Mouse (Mus musculus) intestine, embryonic 15.5 days (tissue): ENCODE results near the gene Tsc22d3. TPM values are rescaled to one million over a fixed set of nuclear protein-coding genes. Genes with fewer than 3 reads are reported as not detected.
"Not testable (repeated sequence)": the region's sequence is repeated elsewhere in the genome, so short reads cannot be mapped to it uniquely, and the experiment has no call there.

Experiments
- ATAC-seq: fragments of 200-750 bp; cut with Nextera tagmentation; 2 replicates; pipeline ENCODE4 v1.8.0; 2017; ENCODE audit warnings: moderate TSS enrichment, moderate library complexity
- H3K27ac ChIP-seq: fragments of 300-500 bp; sonication (generic); 2 replicates; pipeline ENCODE4 v1.5.1; 2015; ENCODE audit warnings: mild to moderate bottlenecking, inconsistent platforms
- H3K27me3 ChIP-seq: fragments of 300-500 bp; sonication (generic); replicated peaks from 2 replicates; pipeline ENCODE4 v1.6.1; 2015; ENCODE audit warnings: inconsistent platforms
- H3K36me3 ChIP-seq: fragments of 300-500 bp; sonication (generic); 2 replicates; pipeline ENCODE4 v1.6.1; 2015; ENCODE audit warnings: inconsistent platforms
- H3K4me1 ChIP-seq: fragments of 300-500 bp; sonication (generic); replicated peaks from 2 replicates; pipeline ENCODE4 v1.6.1; 2015; ENCODE audit warnings: inconsistent platforms
- H3K4me2 ChIP-seq: fragments of 300-500 bp; sonication (generic); replicated peaks from 2 replicates; pipeline ENCODE4 v1.6.1; 2015; ENCODE audit warnings: mild to moderate bottlenecking, inconsistent platforms
- H3K4me3 ChIP-seq: fragments of 300-500 bp; sonication (generic); replicated peaks from 2 replicates; pipeline ENCODE4 v1.5.1; 2015; ENCODE audit warnings: inconsistent platforms
- H3K9ac ChIP-seq: fragments of 300-500 bp; sonication (generic); 2 replicates; pipeline ENCODE4 v1.6.1; 2015; ENCODE audit warnings: inconsistent platforms
- H3K9me3 ChIP-seq: fragments of 300-500 bp; sonication (generic); 2 replicates; pipeline ENCODE4 v1.6.1; 2016; ENCODE audit warnings: inconsistent platforms
- WGBS: fragments of 180-500 bp; shearing (Covaris S2); methylation state at CpG from one replicate; pipeline ENCODE4 v1.1.7; 2015; 5-methylcytosine and 5-hydroxymethylcytosine counted together
- polyA plus RNA-seq: library from polyadenylated mRNA; unstranded; fragments of >200 nt; fragmentation: Nextera tagmentation; extraction: Ambion mirVana; gene quantifications from 2 replicates; pipeline ENCODE4 v1.2.1, GENCODE M21; 2015

The Tsc22d3 gene
- polyA plus RNA-seq, 1 experiment from 2014 or later = 61.8 TPM

- Histone ChIP-seq H3K4me3 (no peak overlapping the region), H3K4me2 (no peak overlapping the region), H3K9ac (no peak overlapping the region), H3K9me3 (no peaks in the 10 kb centered on the region), H3K27me3 (peaks cover 3% of the 10 kb centered on the region; the same call in 1 of the 2 replicates), H3K27ac (no peak overlapping the region), H3K4me1 (no peaks in the 10 kb centered on the region), H3K36me3 (no peaks in the 10 kb centered on the region)
- no peak for ATAC-seq
- 51% methylated on average over 14 of the region's 14 CpGs for WGBS
Measured at GRCm38 (mm10) chrX:140522071-140522765, 78.2 kb downstream of the Tsc22d3 start.

- Histone ChIP-seq H3K9me3 (no peaks in the 10 kb centered on the region), H3K4me3 (0 out of 2 replicates have a peak overlapping the region, but pooled peaks have one; percentile 11), H3K27me3 (peaks cover 3% of the 10 kb centered on the region; the same call in 1 of the 2 replicates), H3K9ac (no peak overlapping the region), H3K4me1 (no peaks in the 10 kb centered on the region), H3K36me3 (no peaks in the 10 kb centered on the region), H3K4me2 (peak overlapping the region; percentile 51), H3K27ac (peak overlapping the region; percentile 40; the same call in 1 of the 2 replicates)
- peak; percentile 97 for ATAC-seq
- WGBS = 28% methylated on average over 25 of the region's 25 CpGs
Measured at GRCm38 (mm10) chrX:140520146-140521102, 80.0 kb downstream of the Tsc22d3 start.

- no peak for ATAC-seq
Measured at GRCm38 (mm10) chrX:140518351-140518750, 82.1 kb downstream of the Tsc22d3 start.

GRCm38 (mm10) chrX:140513379-140513778 is 87.1 kb downstream of the Tsc22d3 start:
- Histone ChIP-seq H3K9me3 (no peaks in the 10 kb centered on the region), H3K4me2 (no peak overlapping the region), H3K27me3 (no peaks in the 10 kb centered on the region; the same call in none of the 2 replicates), H3K4me3 (no peak overlapping the region), H3K9ac (no peak overlapping the region), H3K36me3 (no peaks in the 10 kb centered on the region), H3K27ac (no peak overlapping the region), H3K4me1 (no peaks in the 10 kb centered on the region)
- no peak for ATAC-seq
- WGBS = 73% methylated on average over 2 of the region's 2 CpGs

More at GRCm38 (mm10) chrX:140518351-140518750, 82.1 kb downstream of the Tsc22d3 start:
- Histone ChIP-seq H3K9me3 (no peaks in the 10 kb centered on the region), H3K9ac (no peak overlapping the region), H3K36me3 (no peaks in the 10 kb centered on the region), H3K27me3 (peaks cover 3% of the 10 kb centered on the region; the same call in 1 of the 2 replicates), H3K4me1 (no peaks in the 10 kb centered on the region), H3K27ac (no peak overlapping the region), H3K4me2 (no peak overlapping the region), H3K4me3 (no peak overlapping the region)
- WGBS = 83% methylated on average over 8 of the region's 8 CpGs

GRCm38 (mm10) chrX:140511687-140512651 is 88.5 kb downstream of the Tsc22d3 start:
- no peak overlapping the region for H3K27ac ChIP-seq
- H3K9ac ChIP-seq = no peak overlapping the region
- peak; percentile 43; the same call in 1 of the 2 replicates for ATAC-seq
- H3K4me1 ChIP-seq = no peaks in the 10 kb centered on the region
- WGBS = 59% methylated on average over 7 of the region's 7 CpGs
- no peaks in the 10 kb centered on the region for H3K9me3 ChIP-seq
- H3K27me3 ChIP-seq = no peaks in the 10 kb centered on the region; the same call in 1 of the 2 replicates
- peak overlapping the region; percentile 55; the same call in 1 of the 2 replicates for H3K4me2 ChIP-seq
- no peak overlapping the region for H3K4me3 ChIP-seq
- no peaks in the 10 kb centered on the region for H3K36me3 ChIP-seq

- no peaks in the 10 kb centered on the region; the same call in 1 of the 2 replicates for H3K27me3 ChIP-seq
- H3K9me3 ChIP-seq = no peaks in the 10 kb centered on the region
- H3K4me1 ChIP-seq = no peaks in the 10 kb centered on the region
- H3K4me3 ChIP-seq = peak overlapping the region; percentile 21
- no peak overlapping the region for H3K9ac ChIP-seq
- H3K27ac ChIP-seq = no peak overlapping the region
- WGBS = 42% methylated on average over 24 of the region's 24 CpGs
- H3K4me2 ChIP-seq = peak overlapping the region; percentile 55
- peak; percentile 60; the same call in 1 of the 2 replicates for ATAC-seq
- H3K36me3 ChIP-seq = no peaks in the 10 kb centered on the region
Measured at GRCm38 (mm10) chrX:140510696-140511429, 89.6 kb downstream of the Tsc22d3 start.

- H3K27ac ChIP-seq = no peak overlapping the region
- WGBS = 58% methylated on average over 6 of the region's 6 CpGs
- no peaks in the 10 kb centered on the region for H3K36me3 ChIP-seq
Measured at GRCm38 (mm10) chrX:140509817-140510216, 90.6 kb downstream of the Tsc22d3 start.

GRCm38 (mm10) chrX:140508791-140509190 is 91.7 kb downstream of the Tsc22d3 start:
- H3K27ac ChIP-seq, H3K9me3 ChIP-seq, H3K4me3 ChIP-seq, H3K4me2 ChIP-seq, H3K9ac ChIP-seq, H3K4me1 ChIP-seq, ATAC-seq, H3K36me3 ChIP-seq, H3K27me3 ChIP-seq: not testable (repeated sequence)
- 88% methylated on average over 4 of the region's 4 CpGs for WGBS

More at GRCm38 (mm10) chrX:140509817-140510216, 90.6 kb downstream of the Tsc22d3 start:
- Histone ChIP-seq H3K4me1 (no peaks in the 10 kb centered on the region), H3K4me3 (no peak overlapping the region), H3K4me2 (no peak overlapping the region), H3K27me3 (no peaks in the 10 kb centered on the region; the same call in 1 of the 2 replicates), H3K9me3 (no peaks in the 10 kb centered on the region), H3K9ac (no peak overlapping the region)
- ATAC-seq = no peak

- no peak overlapping the region for H3K9ac ChIP-seq
- no peak overlapping the region for H3K27ac ChIP-seq
- H3K36me3 ChIP-seq = no peaks in the 10 kb centered on the region
- no peaks in the 10 kb centered on the region for H3K9me3 ChIP-seq
- H3K4me2 ChIP-seq = no peak overlapping the region
- 79% methylated on average over 1 of the region's 1 CpGs for WGBS
- no peak for ATAC-seq
- H3K4me3 ChIP-seq = no peak overlapping the region
- no peaks in the 10 kb centered on the region for H3K4me1 ChIP-seq
- no peaks in the 10 kb centered on the region; the same call in 1 of the 2 replicates for H3K27me3 ChIP-seq
Measured at GRCm38 (mm10) chrX:140507377-140507776, 93.1 kb downstream of the Tsc22d3 start.

- no peak overlapping the region for H3K9ac ChIP-seq
- no peaks in the 10 kb centered on the region for H3K9me3 ChIP-seq
- H3K4me1 ChIP-seq = no peaks in the 10 kb centered on the region
- H3K27ac ChIP-seq = no peak overlapping the region
- H3K36me3 ChIP-seq = no peaks in the 10 kb centered on the region
- no peaks in the 10 kb centered on the region; the same call in 1 of the 2 replicates for H3K27me3 ChIP-seq
- ATAC-seq = no peak
- no peak overlapping the region for H3K4me2 ChIP-seq
- no peak overlapping the region for H3K4me3 ChIP-seq
- WGBS = 79% methylated on average over 6 of the region's 6 CpGs
Measured at GRCm38 (mm10) chrX:140506436-140507180, 93.9 kb downstream of the Tsc22d3 start.
